Mouse (Mus musculus): Measurements from ENCODE around the gene Ttc9. TPM values are rescaled to one million over a fixed set of nuclear protein-coding genes. Genes with fewer than 3 reads are reported as not detected.

Gene Ttc9
- polyA plus RNA-seq, 1 experiment from 2014 or later, result 7.6 TPM

DNA sequence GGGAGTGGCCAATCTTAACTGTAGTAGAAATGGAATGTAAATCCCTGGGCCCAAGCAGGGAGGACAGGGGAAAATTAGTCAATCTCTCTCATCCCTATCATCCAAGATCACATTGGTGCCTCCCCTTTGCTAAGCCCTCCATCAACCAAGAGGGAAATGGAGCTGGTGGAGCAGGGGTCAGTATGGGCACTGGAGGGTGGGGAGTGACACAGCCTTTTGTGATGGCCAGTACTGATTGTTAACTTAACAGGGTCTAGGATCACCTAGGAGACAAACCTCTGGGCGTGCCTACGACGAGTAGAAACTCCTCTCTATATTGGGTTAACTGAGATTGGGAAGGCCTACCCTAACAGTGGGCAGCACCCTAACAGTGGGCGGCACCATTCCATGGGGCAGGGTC lies 7.7 kb upstream of the Ttc9 start:
- no peak overlapping the region for H3K27ac ChIP-seq (ENCODE audit: low read length)
- no peaks in the 10 kb centered on the region for H3K4me1 ChIP-seq (ENCODE audit: control insufficient read depth, insufficient read depth, low read length)
- no peak overlapping the region for H3K4me2 ChIP-seq (ENCODE audit: low read depth, low read length)
- no peaks in the 10 kb centered on the region for H3K9me3 ChIP-seq (replicated peaks; ENCODE audit: control insufficient read depth, low read length)
- H3K36me3 ChIP-seq (ENCODE audit: control insufficient read depth, insufficient read depth, low read length), result no peaks in the 10 kb centered on the region
- H3K9ac ChIP-seq (ENCODE audit: low read length), result no peak overlapping the region
- H3K27me3 ChIP-seq (ENCODE audit: control insufficient read depth, insufficient read depth, low read length), result no peaks in the 10 kb centered on the region
- H3K4me3 ChIP-seq (replicated peaks; ENCODE audit: low read length), result no peak overlapping the region
- no peak for ATAC-seq (ENCODE audit: insufficient read depth, low FRiP score)
- 69% methylated on average over 4 of the region's 4 CpGs for WGBS

DNA sequence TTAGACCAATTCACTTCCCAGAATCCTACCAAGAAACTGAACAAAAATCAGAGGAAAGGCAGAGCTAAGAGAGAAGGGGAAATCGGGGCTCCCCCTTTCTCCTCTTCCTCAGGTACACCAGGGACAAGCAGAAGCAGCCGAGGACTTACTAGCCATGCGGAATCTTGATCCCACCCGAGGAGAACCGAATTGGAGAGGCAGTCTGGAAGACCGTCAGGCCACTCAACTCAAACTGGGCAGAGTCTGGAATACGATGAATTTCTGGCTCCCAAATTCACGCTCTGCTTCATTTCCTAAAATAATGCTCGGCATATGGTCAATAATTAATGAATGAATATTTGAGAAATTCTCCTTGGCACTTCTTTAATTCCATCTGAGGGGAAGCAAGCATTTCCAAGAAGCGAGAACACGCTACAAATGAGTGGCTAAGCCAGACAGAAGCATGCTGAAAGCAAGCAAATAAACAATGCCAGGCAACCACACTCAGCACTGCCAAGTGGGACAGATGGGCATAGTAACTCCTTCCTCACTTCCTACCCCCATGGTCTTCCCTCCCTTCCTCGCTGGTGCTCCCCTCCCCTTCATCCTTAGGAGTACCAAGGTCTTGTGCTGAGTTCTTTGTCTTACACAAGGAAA lies 4.7 kb upstream of the Ttc9 start:
- Histone ChIP-seq H3K4me3 (replicated peaks; ENCODE audit: low read length) (no peak overlapping the region), H3K27me3 (ENCODE audit: control insufficient read depth, insufficient read depth, low read length) (peaks cover 7% of the 10 kb centered on the region), H3K4me1 (ENCODE audit: control insufficient read depth, insufficient read depth, low read length) (no peaks in the 10 kb centered on the region), H3K27ac (ENCODE audit: low read length) (no peak overlapping the region), H3K9me3 (replicated peaks; ENCODE audit: control insufficient read depth, low read length) (no peaks in the 10 kb centered on the region), H3K36me3 (ENCODE audit: control insufficient read depth, insufficient read depth, low read length) (no peaks in the 10 kb centered on the region), H3K9ac (ENCODE audit: low read length) (no peak overlapping the region), H3K4me2 (ENCODE audit: low read depth, low read length) (no peak overlapping the region)
- no peak for ATAC-seq (ENCODE audit: insufficient read depth, low FRiP score)
- 75% methylated on average over 12 of the region's 12 CpGs for WGBS

DNA sequence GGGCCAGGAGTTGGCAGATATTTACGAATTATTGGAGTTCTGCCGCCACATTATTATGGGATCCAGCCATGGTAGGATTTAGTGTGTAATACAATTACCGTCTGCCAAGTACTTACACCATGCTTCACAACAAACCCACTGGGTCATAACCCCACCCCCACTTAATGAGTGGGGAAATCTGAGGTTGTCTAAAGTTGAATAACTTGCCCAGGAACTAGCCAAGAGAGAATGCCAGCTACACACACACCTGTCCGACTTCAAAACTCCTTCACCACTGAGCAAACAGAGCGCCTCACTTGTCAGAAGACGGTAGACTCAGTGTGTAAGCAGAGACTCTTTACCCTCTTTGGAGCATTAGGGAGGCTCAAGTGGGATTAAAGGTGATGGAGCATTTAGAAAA lies 3.6 kb upstream of the Ttc9 start:
- Histone ChIP-seq H3K27ac (ENCODE audit: low read length) (no peak overlapping the region), H3K9ac (ENCODE audit: low read length) (no peak overlapping the region), H3K36me3 (ENCODE audit: control insufficient read depth, insufficient read depth, low read length) (no peaks in the 10 kb centered on the region), H3K27me3 (ENCODE audit: control insufficient read depth, insufficient read depth, low read length) (peaks cover 7% of the 10 kb centered on the region), H3K9me3 (replicated peaks; ENCODE audit: control insufficient read depth, low read length) (no peaks in the 10 kb centered on the region), H3K4me2 (ENCODE audit: low read depth, low read length) (no peak overlapping the region), H3K4me3 (replicated peaks; ENCODE audit: low read length) (no peak overlapping the region), H3K4me1 (ENCODE audit: control insufficient read depth, insufficient read depth, low read length) (peaks cover 5% of the 10 kb centered on the region)
- WGBS, result 59% methylated on average over 6 of the region's 6 CpGs
- no peak for ATAC-seq (ENCODE audit: insufficient read depth, low FRiP score)

DNA sequence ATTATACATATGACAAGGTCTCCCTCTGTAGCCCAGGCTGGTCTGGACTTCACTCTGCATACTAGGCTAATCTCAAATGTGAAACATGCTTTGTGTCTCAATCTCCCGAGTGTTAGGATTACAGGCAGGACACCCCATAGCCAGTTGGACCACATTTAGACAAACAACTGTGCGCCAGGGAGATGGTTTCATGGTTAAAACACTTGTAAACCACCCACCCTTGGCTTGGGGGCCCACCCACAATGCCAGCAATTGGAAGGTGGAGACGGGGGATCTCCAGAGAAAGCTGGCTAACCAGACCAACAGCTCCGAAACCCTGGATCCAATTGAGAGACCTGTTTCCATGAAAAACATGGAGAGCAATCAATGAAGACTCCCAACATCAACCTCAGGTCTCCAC lies 3.0 kb upstream of the Ttc9 start:
- Histone ChIP-seq H3K4me3 (replicated peaks; ENCODE audit: low read length) (no peak overlapping the region), H3K4me1 (ENCODE audit: control insufficient read depth, insufficient read depth, low read length) (peaks cover 5% of the 10 kb centered on the region), H3K9ac (ENCODE audit: low read length) (no peak overlapping the region), H3K4me2 (ENCODE audit: low read depth, low read length) (no peak overlapping the region), H3K9me3 (replicated peaks; ENCODE audit: control insufficient read depth, low read length) (no peaks in the 10 kb centered on the region), H3K36me3 (ENCODE audit: control insufficient read depth, insufficient read depth, low read length) (no peaks in the 10 kb centered on the region), H3K27me3 (ENCODE audit: control insufficient read depth, insufficient read depth, low read length) (peaks cover 11% of the 10 kb centered on the region), H3K27ac (ENCODE audit: low read length) (peak overlapping the region; percentile 10; the same call in 1 of the 2 replicates)
- WGBS, result 67% methylated on average over 4 of the region's 4 CpGs
- ATAC-seq (ENCODE audit: insufficient read depth, low FRiP score), result no peak

DNA sequence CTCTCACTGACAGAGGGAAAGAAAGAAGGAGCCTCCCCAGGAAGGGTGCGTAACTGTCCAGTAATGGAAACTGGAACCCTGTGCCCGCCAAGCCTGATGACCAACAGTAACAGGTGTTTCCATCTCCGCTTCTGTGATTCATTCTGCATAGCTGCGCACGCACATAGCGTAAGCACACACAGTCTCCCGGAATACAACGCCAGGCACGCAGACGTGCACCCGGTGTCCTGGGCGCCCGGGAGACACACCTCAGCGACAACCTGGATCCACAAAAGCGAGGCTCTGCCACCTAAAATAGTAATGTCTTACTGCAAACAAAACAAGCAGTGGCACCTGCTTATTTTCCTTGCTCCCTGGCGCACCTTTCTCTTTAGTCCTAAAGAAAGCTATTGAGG lies 532 bp upstream of the Ttc9 start:
- Histone ChIP-seq H3K9ac (ENCODE audit: low read length) (peak overlapping the region; percentile 77), H3K27ac (ENCODE audit: low read length) (peak overlapping the region; percentile 85), H3K4me1 (ENCODE audit: control insufficient read depth, insufficient read depth, low read length) (peaks cover 5% of the 10 kb centered on the region), H3K36me3 (ENCODE audit: control insufficient read depth, insufficient read depth, low read length) (no peaks in the 10 kb centered on the region), H3K27me3 (ENCODE audit: control insufficient read depth, insufficient read depth, low read length) (peaks cover 11% of the 10 kb centered on the region), H3K4me3 (replicated peaks; ENCODE audit: low read length) (peak overlapping the region; percentile 65), H3K9me3 (replicated peaks; ENCODE audit: control insufficient read depth, low read length) (no peaks in the 10 kb centered on the region), H3K4me2 (ENCODE audit: low read depth, low read length) (peak overlapping the region; percentile 87)
- WGBS, result under 1% methylated on average over 16 of the region's 16 CpGs
- peak; percentile 89 for ATAC-seq (ENCODE audit: insufficient read depth, low FRiP score)

DNA sequence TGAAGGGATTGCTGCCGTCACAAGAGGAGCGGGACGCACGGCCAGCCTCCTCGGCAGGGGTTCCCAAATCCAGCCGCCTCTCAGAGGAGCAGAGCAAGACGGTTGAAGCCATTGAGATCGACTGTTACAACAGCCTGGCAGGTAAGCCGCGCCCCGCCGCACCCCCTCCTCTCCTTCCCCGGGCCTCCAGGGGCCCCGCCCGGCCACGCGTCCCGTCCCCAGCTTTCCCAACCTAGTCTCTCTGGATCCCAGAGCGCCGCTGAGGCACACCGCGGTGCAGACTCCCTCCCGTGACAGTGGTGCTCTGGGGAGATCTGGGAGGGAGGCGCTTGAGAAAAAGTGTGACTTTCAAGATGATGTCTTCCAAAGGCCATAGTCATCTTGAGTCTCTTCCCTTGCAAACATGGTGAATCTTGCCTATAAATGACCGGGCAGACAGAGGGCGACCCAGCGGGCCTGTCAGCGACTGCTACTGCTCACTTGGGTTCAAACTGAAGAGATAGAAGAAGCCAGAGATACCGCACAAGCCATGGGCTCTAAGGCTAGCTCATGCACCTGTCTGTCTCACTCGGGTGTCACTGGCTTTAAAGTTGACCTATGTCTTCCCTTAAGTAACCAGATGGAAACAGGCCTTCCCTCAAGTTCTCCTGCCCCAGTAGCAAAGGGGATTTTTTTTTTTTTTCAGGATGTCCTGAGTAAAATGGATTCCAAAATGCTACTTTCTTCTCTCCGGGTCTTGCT lies 782 bp downstream of the Ttc9 start:
- peaks cover 5% of the 10 kb centered on the region for H3K4me1 ChIP-seq (ENCODE audit: control insufficient read depth, insufficient read depth, low read length)
- H3K36me3 ChIP-seq (ENCODE audit: control insufficient read depth, insufficient read depth, low read length), result no peaks in the 10 kb centered on the region
- H3K9ac ChIP-seq (ENCODE audit: low read length), result peak overlapping the region; percentile 77
- 2% methylated on average over 31 of the region's 31 CpGs for whole genome bisulfite sequencing
- peaks cover 11% of the 10 kb centered on the region for H3K27me3 ChIP-seq (ENCODE audit: control insufficient read depth, insufficient read depth, low read length)
- no peaks in the 10 kb centered on the region for H3K9me3 ChIP-seq (replicated peaks; ENCODE audit: control insufficient read depth, low read length)
- H3K4me3 ChIP-seq (replicated peaks; ENCODE audit: low read length), result peak overlapping the region; percentile 65
- H3K27ac ChIP-seq (ENCODE audit: low read length), result peak overlapping the region; percentile 85
- peak overlapping the region; percentile 87 for H3K4me2 ChIP-seq (ENCODE audit: low read depth, low read length)
- peak; percentile 26; the same call in 1 of the 2 replicates for ATAC-seq (ENCODE audit: insufficient read depth, low FRiP score)

DNA sequence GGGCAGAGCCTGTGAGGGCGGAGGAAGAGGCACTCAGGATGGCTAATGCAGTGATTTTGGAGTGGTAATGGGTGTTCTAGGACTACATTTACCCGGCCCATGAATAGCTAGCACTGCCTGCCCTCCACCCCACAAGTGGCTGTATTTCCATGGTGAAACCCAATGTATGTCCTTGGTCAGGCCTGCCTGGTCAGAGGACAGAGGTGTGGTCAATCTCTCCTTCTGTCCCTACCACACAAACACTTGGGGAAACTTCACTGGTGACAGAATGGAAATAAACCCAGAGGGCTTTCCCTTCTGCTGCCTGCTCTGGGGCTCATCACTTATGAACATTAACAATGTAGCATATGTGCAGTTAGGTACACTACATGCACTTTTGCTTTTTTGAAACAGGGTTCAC lies 2.2 kb downstream of the Ttc9 start:
- Histone ChIP-seq H3K4me1 (ENCODE audit: control insufficient read depth, insufficient read depth, low read length) (peaks cover 5% of the 10 kb centered on the region), H3K4me3 (replicated peaks; ENCODE audit: low read length) (no peak overlapping the region), H3K27me3 (ENCODE audit: control insufficient read depth, insufficient read depth, low read length) (peaks cover 11% of the 10 kb centered on the region), H3K9ac (ENCODE audit: low read length) (no peak overlapping the region), H3K9me3 (replicated peaks; ENCODE audit: control insufficient read depth, low read length) (no peaks in the 10 kb centered on the region), H3K36me3 (ENCODE audit: control insufficient read depth, insufficient read depth, low read length) (no peaks in the 10 kb centered on the region), H3K4me2 (ENCODE audit: low read depth, low read length) (no peak overlapping the region), H3K27ac (ENCODE audit: low read length) (no peak overlapping the region)
- ATAC-seq (ENCODE audit: insufficient read depth, low FRiP score), result no peak
- 76% methylated on average over 2 of the region's 2 CpGs for WGBS

DNA sequence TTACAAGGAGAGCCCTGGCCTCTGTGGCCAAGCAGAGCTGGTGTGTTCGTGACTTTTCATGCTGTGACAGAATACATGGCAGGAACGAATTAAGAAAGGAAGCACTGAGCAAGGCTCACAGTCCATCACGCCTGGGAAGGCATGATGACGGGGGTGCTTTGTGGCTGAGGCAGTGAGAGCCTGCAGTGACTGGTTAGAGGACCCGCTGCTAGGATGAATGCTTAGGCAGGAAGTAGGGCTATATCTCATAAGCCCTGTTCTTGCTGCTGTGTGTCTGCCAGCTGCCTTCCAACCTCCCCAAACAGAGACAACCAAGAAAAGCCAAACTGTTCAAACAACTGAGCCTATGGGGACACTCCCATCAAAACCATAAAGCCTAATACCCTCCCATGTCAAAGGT lies 9.6 kb downstream of the Ttc9 start:
- Histone ChIP-seq H3K9me3 (replicated peaks; ENCODE audit: control insufficient read depth, low read length) (no peaks in the 10 kb centered on the region), H3K9ac (ENCODE audit: low read length) (no peak overlapping the region), H3K4me3 (replicated peaks; ENCODE audit: low read length) (no peak overlapping the region), H3K4me1 (ENCODE audit: control insufficient read depth, insufficient read depth, low read length) (no peaks in the 10 kb centered on the region), H3K27me3 (ENCODE audit: control insufficient read depth, insufficient read depth, low read length) (no peaks in the 10 kb centered on the region), H3K36me3 (ENCODE audit: control insufficient read depth, insufficient read depth, low read length) (no peaks in the 10 kb centered on the region), H3K4me2 (ENCODE audit: low read depth, low read length) (no peak overlapping the region), H3K27ac (ENCODE audit: low read length) (no peak overlapping the region)
- WGBS, result 53% methylated on average over 5 of the region's 5 CpGs
- no peak for ATAC-seq (ENCODE audit: insufficient read depth, low FRiP score)

DNA sequence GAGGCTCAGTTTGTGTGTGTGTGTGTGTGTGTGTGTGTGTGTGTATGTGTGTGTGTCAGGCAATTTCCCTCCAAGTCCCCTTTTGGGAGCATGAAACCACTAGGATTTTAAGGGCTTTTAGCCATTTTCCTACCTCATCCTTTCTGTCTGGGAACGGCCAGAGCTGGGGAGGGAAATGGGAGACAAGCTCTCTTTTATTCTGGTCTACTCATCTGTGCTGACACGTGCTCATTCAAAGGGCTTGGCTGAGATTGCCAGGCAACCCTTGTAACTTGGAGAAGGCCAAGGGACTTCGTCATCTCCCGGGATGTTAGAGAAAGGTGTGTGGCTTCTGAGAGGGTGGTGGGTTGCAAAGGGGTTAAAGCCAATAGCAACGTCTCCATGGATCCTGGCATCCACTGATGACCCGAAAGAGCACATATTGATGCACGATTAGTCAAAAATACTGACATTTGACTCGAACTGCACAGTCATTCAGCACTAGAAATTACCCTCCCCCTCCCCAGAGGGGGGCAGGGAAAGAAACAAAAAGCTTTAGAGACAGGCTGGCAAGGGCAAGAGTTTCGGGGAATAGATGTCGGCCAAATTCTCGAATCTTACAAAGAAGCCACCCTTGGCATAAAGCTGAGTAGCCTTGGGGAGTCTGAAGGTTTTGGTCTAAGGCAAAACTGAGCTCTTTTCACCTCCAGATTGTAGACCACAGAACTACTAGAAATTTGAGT lies 11.5 kb downstream of the Ttc9 start:
- no peak for ATAC-seq (ENCODE audit: insufficient read depth, low FRiP score)
- Histone ChIP-seq H3K4me1 (ENCODE audit: control insufficient read depth, insufficient read depth, low read length) (no peaks in the 10 kb centered on the region), H3K9me3 (replicated peaks; ENCODE audit: control insufficient read depth, low read length) (no peaks in the 10 kb centered on the region), H3K4me3 (replicated peaks; ENCODE audit: low read length) (no peak overlapping the region), H3K4me2 (ENCODE audit: low read depth, low read length) (no peak overlapping the region), H3K9ac (ENCODE audit: low read length) (no peak overlapping the region), H3K36me3 (ENCODE audit: control insufficient read depth, insufficient read depth, low read length) (no peaks in the 10 kb centered on the region), H3K27ac (ENCODE audit: low read length) (no peak overlapping the region), H3K27me3 (ENCODE audit: control insufficient read depth, insufficient read depth, low read length) (no peaks in the 10 kb centered on the region)
- 70% methylated on average over 11 of the region's 11 CpGs for WGBS

Measured in stomach, embryonic 16.5 days (tissue).